Mouse (Mus musculus) frontal cortex, adult (tissue): ENCODE measurements at regions not wholly inside any gene's neighbourhood (a gene's known extent, or its start where the extent isn't known, plus 50 kb on each side); places are given as distances from the start of the nearest gene placed in this dataset.

ENCODE experiments used
- ATAC-seq: cut with Nextera tagmentation; 2 replicates; pipeline ENCODE4 v1.9.2; 2017; ENCODE audit warnings: mild to moderate bottlenecking, moderate library complexity, mixed read lengths; ENCODE audit not compliant: low TSS enrichment

- peak; percentile 87 for ATAC-seq
Measured at GRCm38 (mm10) chr5:115790436-115790835, 54.6 kb upstream of the Cit start.
